In the genomic region with DNA sequence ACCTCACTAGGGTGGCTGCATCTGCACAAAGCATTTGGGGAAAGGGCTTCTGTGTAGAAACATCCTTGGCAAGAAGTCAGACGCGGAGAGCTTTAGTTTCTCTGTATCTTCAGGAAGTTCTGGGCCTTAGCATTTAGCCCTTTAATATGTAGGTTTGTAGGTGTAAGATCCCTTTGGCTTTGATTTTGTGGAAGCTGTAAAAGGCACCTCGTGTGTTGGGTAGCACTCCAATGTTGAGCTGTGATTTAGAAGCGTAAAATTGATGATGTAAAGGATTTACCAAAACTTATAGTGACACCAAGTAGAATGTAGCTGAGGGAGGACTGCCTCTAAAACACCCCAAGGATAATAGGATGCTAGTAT, we compare ENCODE assay signal across 8 mouse cellular contexts. TPM values are rescaled to one million over a fixed set of nuclear protein-coding genes. Genes with fewer than 3 reads are reported as not detected.
A peak's percentile ranks its signal among the peaks of the same experiment; 100 is the strongest.
DNase-seq lines count a peak whose midpoint lies in the region; ATAC-seq and TF ChIP-seq lines count a peak whose summit lies in the region.
"Not testable (repeated sequence)": the region's sequence is repeated elsewhere in the genome, so short reads cannot be mapped to it uniquely, and the experiment has no call there.
"Had no signal": no experiment of that assay in that cellular context is flagged by ENCODE, and none has a peak within 500 bp of the region (broad histone marks: within the 10 kb centered on the region; RNA-seq: fewer than 3 reads in every experiment).

No protein-coding gene starts in this region.

- not testable (repeated sequence) for TF ChIP-seq CTCF in cortical plate, adult 2 months (IDR thresholded peaks at IDR 0.05; ENCODE audit: extremely low read depth, insufficient read depth, low read length)

- not testable (repeated sequence) for H3K4me1 ChIP-seq in cortical plate, adult 2 months (ENCODE audit: control insufficient read depth, insufficient read depth, low read length); forebrain, embryonic 16.5 days (replicated peaks; ENCODE audit: control insufficient read depth, insufficient read depth, low read length); hindbrain, embryonic 10.5 days (replicated peaks); kidney, embryonic 14.5 days (ENCODE audit: control insufficient read depth, insufficient read depth, low read length); liver, embryonic 12.5 days; midbrain, embryonic 10.5 days; neural tube, embryonic 15.5 days

- not testable (repeated sequence) for H3K9me3 ChIP-seq in forebrain, embryonic 16.5 days (ENCODE audit: control insufficient read depth, low read length); hindbrain, embryonic 10.5 days; kidney, embryonic 14.5 days (ENCODE audit: control insufficient read depth, low read length); liver, embryonic 12.5 days (replicated peaks); midbrain, embryonic 10.5 days (replicated peaks); neural tube, embryonic 15.5 days (replicated peaks)

- H3K27me3 ChIP-seq in forebrain, embryonic 16.5 days (replicated peaks; ENCODE audit: control insufficient read depth, insufficient read depth, low read length); hindbrain, embryonic 10.5 days (ENCODE audit: insufficient read depth, poor library complexity, severe bottlenecking); kidney, embryonic 14.5 days (ENCODE audit: control insufficient read depth, insufficient read depth, low read length); liver, embryonic 12.5 days (replicated peaks); midbrain, embryonic 10.5 days (ENCODE audit: low read depth, poor library complexity, severe bottlenecking); neural tube, embryonic 15.5 days (replicated peaks): not testable (repeated sequence)

- H3K36me3 ChIP-seq in forebrain, embryonic 16.5 days (ENCODE audit: control insufficient read depth, insufficient read depth); hindbrain, embryonic 10.5 days; kidney, embryonic 14.5 days (ENCODE audit: control insufficient read depth, insufficient read depth, low read length); liver, embryonic 12.5 days; neural tube, embryonic 15.5 days: not testable (repeated sequence)
- peaks cover 12% of the 10 kb centered on the region for H3K36me3 ChIP-seq in midbrain, embryonic 10.5 days

- 27% methylated on average over 3 of the region's 4 CpGs for WGBS in forebrain, embryonic 16.5 days
- WGBS in hindbrain, embryonic 10.5 days, result 29% methylated on average over 4 of the region's 4 CpGs
- WGBS in kidney, embryonic 14.5 days, result 2% methylated on average over 2 of the region's 4 CpGs
- WGBS in liver, embryonic 12.5 days (ENCODE audit: insufficient replicate concordance), result 18% methylated on average over 4 of the region's 4 CpGs
- 24% methylated on average over 4 of the region's 4 CpGs for WGBS in midbrain, embryonic 10.5 days
- 15% methylated on average over 4 of the region's 4 CpGs for WGBS in neural tube, embryonic 15.5 days

- H3K4me3 ChIP-seq in cortical plate, adult 2 months (ENCODE audit: insufficient read depth, low read length), result peak overlapping the region; percentile 68
- H3K4me3 ChIP-seq in forebrain, embryonic 16.5 days (replicated peaks; ENCODE audit: low read length), result peak overlapping the region; percentile 46
- peak overlapping the region; percentile 54 for H3K4me3 ChIP-seq in hindbrain, embryonic 10.5 days
- peak overlapping the region; percentile 37 for H3K4me3 ChIP-seq in kidney, embryonic 14.5 days (ENCODE audit: low read length)
- peak overlapping the region; percentile 45 for H3K4me3 ChIP-seq in liver, embryonic 12.5 days
- peak overlapping the region; percentile 54 for H3K4me3 ChIP-seq in midbrain, embryonic 10.5 days
- peak overlapping the region; percentile 49 for H3K4me3 ChIP-seq in neural tube, embryonic 15.5 days (replicated peaks)

- H3K9ac ChIP-seq in forebrain, embryonic 16.5 days (replicated peaks; ENCODE audit: low read depth, low read length), result peak overlapping the region; percentile 51
- peak overlapping the region; percentile 50; the same call in 1 of the 2 replicates for H3K9ac ChIP-seq in kidney, embryonic 14.5 days (ENCODE audit: low read depth, low read length)
- H3K9ac ChIP-seq in liver, embryonic 12.5 days, result not testable (repeated sequence)
- peak overlapping the region; percentile 48 for H3K9ac ChIP-seq in neural tube, embryonic 15.5 days (replicated peaks)

- peak overlapping the region; percentile 51 for H3K4me2 ChIP-seq in forebrain, embryonic 16.5 days (ENCODE audit: low read length)
- peak overlapping the region; percentile 31 for H3K4me2 ChIP-seq in kidney, embryonic 14.5 days (replicated peaks; ENCODE audit: low read depth, low read length)
- peak overlapping the region; percentile 53 for H3K4me2 ChIP-seq in liver, embryonic 12.5 days
- H3K4me2 ChIP-seq in neural tube, embryonic 15.5 days, result peak overlapping the region; percentile 57

- ATAC-seq in forebrain, embryonic 16.5 days, result peak; percentile 29; the same call in 1 of the 2 replicates
- ATAC-seq in kidney, embryonic 14.5 days (ENCODE audit: low FRiP score, low TSS enrichment); liver, embryonic 12.5 days; neural tube, embryonic 15.5 days (ENCODE audit: low FRiP score): not testable (repeated sequence)

- H3K27ac ChIP-seq in cortical plate, adult 2 months (ENCODE audit: insufficient read depth, low read length); forebrain, embryonic 16.5 days (ENCODE audit: low read length); liver, embryonic 12.5 days: not testable (repeated sequence)
- H3K27ac ChIP-seq in hindbrain, embryonic 10.5 days, result peak overlapping the region; percentile 75
- peak overlapping the region; percentile 62; the same call in 1 of the 2 replicates for H3K27ac ChIP-seq in kidney, embryonic 14.5 days (ENCODE audit: low read depth, low read length)
- peak overlapping the region; percentile 76 for H3K27ac ChIP-seq in midbrain, embryonic 10.5 days (replicated peaks)
- H3K27ac ChIP-seq in neural tube, embryonic 15.5 days (replicated peaks), result peak overlapping the region; percentile 65

- TF ChIP-seq POLR2A in cortical plate, adult 2 months (IDR thresholded peaks at IDR 0.05; ENCODE audit: extremely low read depth, insufficient read depth, low read length), result not testable (repeated sequence)

- not testable (repeated sequence) for DNase-seq in hindbrain, embryonic 10.5 days (ENCODE audit: low spot score); midbrain, embryonic 10.5 days (ENCODE audit: low spot score)

RNA-seq across cellular contexts. Expression of gene Zfp937, which starts 0.5 kb away (rescaled TPM):
- 2.3 and 2.5 TPM in 2 replicates for polyA plus RNA-seq in cortical plate, adult 2 months (2012; rRNA removed)
- 11.7 and 13.3 TPM in 2 replicates for polyA plus RNA-seq in forebrain, embryonic 16.5 days (2015; fragmentation: Nextera tagmentation; extraction: Ambion mirVana)
- polyA plus RNA-seq in hindbrain, embryonic 10.5 days (2016; fragmentation: Nextera tagmentation; extraction: Ambion mirVana), result 8.5 and 11.0 TPM in 2 replicates
- polyA plus RNA-seq in kidney, embryonic 14.5 days (2014; fragmentation: Nextera tagmentation; extraction: Ambion mirVana), result 14.0 and 15.2 TPM in 2 replicates
- 1.7 and 1.8 TPM in 2 replicates for polyA plus RNA-seq in liver, embryonic 12.5 days (2016; fragmentation: Nextera tagmentation; extraction: Ambion mirVana)
- polyA plus RNA-seq in midbrain, embryonic 10.5 days (2016; fragmentation: Nextera tagmentation; extraction: Ambion mirVana), result 11.7 and 11.9 TPM in 2 replicates
- polyA plus RNA-seq in neural tube, embryonic 15.5 days (2015; fragmentation: Nextera tagmentation; extraction: Ambion mirVana), result 11.8 and 13.4 TPM in 2 replicates

RNA-seq across cellular contexts. Expression of gene Gm14139, which starts 36.8 kb away (rescaled TPM):
- polyA plus RNA-seq in cortical plate, adult 2 months (2012; rRNA removed), result 0.10 TPM in 1 of 2 replicates, not detected in the other
- not detected in 2 replicates for polyA plus RNA-seq in forebrain, embryonic 16.5 days (2015; fragmentation: Nextera tagmentation; extraction: Ambion mirVana)
- polyA plus RNA-seq in hindbrain, embryonic 10.5 days (2016; fragmentation: Nextera tagmentation; extraction: Ambion mirVana), result not detected in 2 replicates
- polyA plus RNA-seq in kidney, embryonic 14.5 days (2014; fragmentation: Nextera tagmentation; extraction: Ambion mirVana), result not detected in 2 replicates
- 0.10 and 0.12 TPM in 2 replicates for polyA plus RNA-seq in liver, embryonic 12.5 days (2016; fragmentation: Nextera tagmentation; extraction: Ambion mirVana)
- polyA plus RNA-seq in midbrain, embryonic 10.5 days (2016; fragmentation: Nextera tagmentation; extraction: Ambion mirVana), result 0.12 TPM in 1 of 2 replicates, not detected in the other
- polyA plus RNA-seq in neural tube, embryonic 15.5 days (2015; fragmentation: Nextera tagmentation; extraction: Ambion mirVana), result not detected in 2 replicates
- polyA plus RNA-seq: frontal cortex, adult 2 months had no signal

RNA-seq across cellular contexts. Expression of gene Gm21994, which starts 37.0 kb away (rescaled TPM):
- 0.38 and 0.68 TPM in 2 replicates for polyA plus RNA-seq in cortical plate, adult 2 months (2012; rRNA removed)
- polyA plus RNA-seq in forebrain, embryonic 16.5 days (2015; fragmentation: Nextera tagmentation; extraction: Ambion mirVana), result 3.3 and 4.9 TPM in 2 replicates
- polyA plus RNA-seq in hindbrain, embryonic 10.5 days (2016; fragmentation: Nextera tagmentation; extraction: Ambion mirVana), result 2.1 and 3.2 TPM in 2 replicates
- 5.4 and 6.6 TPM in 2 replicates for polyA plus RNA-seq in kidney, embryonic 14.5 days (2014; fragmentation: Nextera tagmentation; extraction: Ambion mirVana)
- 1.9 and 2.5 TPM in 2 replicates for polyA plus RNA-seq in liver, embryonic 12.5 days (2016; fragmentation: Nextera tagmentation; extraction: Ambion mirVana)
- polyA plus RNA-seq in midbrain, embryonic 10.5 days (2016; fragmentation: Nextera tagmentation; extraction: Ambion mirVana), result 3.1 and 4.0 TPM in 2 replicates
- 3.3 and 3.8 TPM in 2 replicates for polyA plus RNA-seq in neural tube, embryonic 15.5 days (2015; fragmentation: Nextera tagmentation; extraction: Ambion mirVana)

RNA-seq across cellular contexts. Expression of gene Gm10770, which starts 38.9 kb away (rescaled TPM):
- not detected in 2 replicates for polyA plus RNA-seq in cortical plate, adult 2 months (2012; rRNA removed)
- not detected in 2 replicates for polyA plus RNA-seq in forebrain, embryonic 16.5 days (2015; fragmentation: Nextera tagmentation; extraction: Ambion mirVana)
- not detected in 2 replicates for polyA plus RNA-seq in hindbrain, embryonic 10.5 days (2016; fragmentation: Nextera tagmentation; extraction: Ambion mirVana)
- not detected in 2 replicates for polyA plus RNA-seq in kidney, embryonic 14.5 days (2014; fragmentation: Nextera tagmentation; extraction: Ambion mirVana)
- not detected in 2 replicates for polyA plus RNA-seq in liver, embryonic 12.5 days (2016; fragmentation: Nextera tagmentation; extraction: Ambion mirVana)
- not detected in 2 replicates for polyA plus RNA-seq in midbrain, embryonic 10.5 days (2016; fragmentation: Nextera tagmentation; extraction: Ambion mirVana)
- not detected in 2 replicates for polyA plus RNA-seq in neural tube, embryonic 15.5 days (2015; fragmentation: Nextera tagmentation; extraction: Ambion mirVana)
- polyA plus RNA-seq: frontal cortex, adult 2 months had no signal

RNA-seq across cellular contexts. Expression of gene Gm14124, which starts 39.0 kb away (rescaled TPM):
- 0.04 TPM in 1 of 2 replicates, not detected in the other for polyA plus RNA-seq in cortical plate, adult 2 months (2012; rRNA removed)
- not detected in 2 replicates for polyA plus RNA-seq in forebrain, embryonic 16.5 days (2015; fragmentation: Nextera tagmentation; extraction: Ambion mirVana)
- not detected in 2 replicates for polyA plus RNA-seq in hindbrain, embryonic 10.5 days (2016; fragmentation: Nextera tagmentation; extraction: Ambion mirVana)
- 0.06 and 0.07 TPM in 2 replicates for polyA plus RNA-seq in kidney, embryonic 14.5 days (2014; fragmentation: Nextera tagmentation; extraction: Ambion mirVana)
- polyA plus RNA-seq in liver, embryonic 12.5 days (2016; fragmentation: Nextera tagmentation; extraction: Ambion mirVana), result not detected in 2 replicates
- polyA plus RNA-seq in midbrain, embryonic 10.5 days (2016; fragmentation: Nextera tagmentation; extraction: Ambion mirVana), result 0.05 TPM in 1 of 2 replicates, not detected in the other
- 0.06 and 0.10 TPM in 2 replicates for polyA plus RNA-seq in neural tube, embryonic 15.5 days (2015; fragmentation: Nextera tagmentation; extraction: Ambion mirVana)
- polyA plus RNA-seq: frontal cortex, adult 2 months had no signal
